19 mouse cellular contexts compared by ENCODE assay signal in genomic region chr5:37190378-37190777, GRCm38 (mm10). TPM values are rescaled to one million over a fixed set of nuclear protein-coding genes. Genes with fewer than 3 reads are reported as not detected.
DNase-seq lines count a peak whose midpoint lies in the region; ATAC-seq and TF ChIP-seq lines count a peak whose summit lies in the region.
"Had no signal": no experiment of that assay in that cellular context is flagged by ENCODE, and none has a peak within 500 bp of the region (broad histone marks: within the 10 kb centered on the region; RNA-seq: fewer than 3 reads in every experiment).

No protein-coding gene starts in this region.

- H3K9ac ChIP-seq in forebrain, postnatal 0 days: no peak overlapping the region
- no peak overlapping the region for H3K9ac ChIP-seq in forebrain, embryonic 15.5 days (replicated peaks)
- no peak overlapping the region for H3K9ac ChIP-seq in midbrain, embryonic 15.5 days
- H3K9ac ChIP-seq: embryonic facial prominence, embryonic 13.5 days; forebrain, embryonic 12.5 days; heart, embryonic 13.5 days; hindbrain, embryonic 12.5 days had no signal

- H3K4me1 ChIP-seq in forebrain, postnatal 0 days (ENCODE audit: insufficient read depth): no peaks in the 10 kb centered on the region
- no peaks in the 10 kb centered on the region for H3K4me1 ChIP-seq in forebrain, embryonic 15.5 days
- H3K4me1 ChIP-seq in cerebellum, adult 2 months (ENCODE audit: control insufficient read depth, insufficient read depth, low read length): peaks cover 7% of the 10 kb centered on the region; the same call in 1 of the 2 replicates
- H3K4me1 ChIP-seq in midbrain, embryonic 15.5 days: no peaks in the 10 kb centered on the region
- H3K4me1 ChIP-seq: embryonic facial prominence, embryonic 13.5 days; forebrain, embryonic 12.5 days; heart, embryonic 13.5 days; hindbrain, embryonic 12.5 days had no signal

- no peak for TF ChIP-seq CTCF in forebrain, postnatal 0 days (IDR thresholded peaks at IDR 0.05; ENCODE audit: low read depth)
- no peak for TF ChIP-seq CTCF in cerebellum, adult 2 months (IDR thresholded peaks at IDR 0.05; ENCODE audit: borderline replicate concordance, insufficient read depth, low read depth, low read length)

- no peaks in the 10 kb centered on the region for H3K9me3 ChIP-seq in forebrain, postnatal 0 days (ENCODE audit: low read length)
- H3K9me3 ChIP-seq in forebrain, embryonic 15.5 days: no peaks in the 10 kb centered on the region
- no peaks in the 10 kb centered on the region for H3K9me3 ChIP-seq in midbrain, embryonic 15.5 days
- H3K9me3 ChIP-seq: embryonic facial prominence, embryonic 13.5 days; forebrain, embryonic 12.5 days; heart, embryonic 13.5 days; hindbrain, embryonic 12.5 days had no signal

- H3K27me3 ChIP-seq in forebrain, postnatal 0 days (ENCODE audit: insufficient read depth, low read length): no peaks in the 10 kb centered on the region
- H3K27me3 ChIP-seq in forebrain, embryonic 15.5 days: no peaks in the 10 kb centered on the region
- no peaks in the 10 kb centered on the region for H3K27me3 ChIP-seq in cerebellum, adult 2 months (ENCODE audit: control insufficient read depth, insufficient read depth, low read length)
- no peaks in the 10 kb centered on the region for H3K27me3 ChIP-seq in midbrain, embryonic 15.5 days (replicated peaks)
- H3K27me3 ChIP-seq: forebrain, embryonic 12.5 days; hindbrain, embryonic 12.5 days had no signal

- H3K4me3 ChIP-seq in forebrain, postnatal 0 days (ENCODE audit: low read depth, low read length): no peak overlapping the region
- H3K4me3 ChIP-seq in forebrain, embryonic 15.5 days: no peak overlapping the region
- no peak overlapping the region for H3K4me3 ChIP-seq in cerebellum, adult 2 months (replicated peaks; ENCODE audit: insufficient read depth, low read depth, low read length)
- H3K4me3 ChIP-seq in midbrain, embryonic 15.5 days: no peak overlapping the region
- H3K4me3 ChIP-seq: embryonic facial prominence, embryonic 13.5 days; forebrain, embryonic 12.5 days; heart, embryonic 13.5 days; hindbrain, embryonic 12.5 days had no signal

- H3K36me3 ChIP-seq in forebrain, postnatal 0 days (ENCODE audit: insufficient read depth): no peaks in the 10 kb centered on the region; the same call in 1 of the 2 replicates
- no peaks in the 10 kb centered on the region for H3K36me3 ChIP-seq in forebrain, embryonic 15.5 days
- no peaks in the 10 kb centered on the region for H3K36me3 ChIP-seq in midbrain, embryonic 15.5 days (replicated peaks)
- H3K36me3 ChIP-seq: embryonic facial prominence, embryonic 13.5 days; forebrain, embryonic 12.5 days; heart, embryonic 13.5 days; hindbrain, embryonic 12.5 days had no signal

- TF ChIP-seq POLR2A in cerebellum, adult 2 months (IDR thresholded peaks at IDR 0.05; ENCODE audit: borderline replicate concordance, insufficient read depth, low read length): no peak

- H3K4me2 ChIP-seq in forebrain, postnatal 0 days (ENCODE audit: low read depth): no peak overlapping the region
- H3K4me2 ChIP-seq in forebrain, embryonic 15.5 days (replicated peaks): no peak overlapping the region
- no peak overlapping the region for H3K4me2 ChIP-seq in midbrain, embryonic 15.5 days
- H3K4me2 ChIP-seq: embryonic facial prominence, embryonic 13.5 days; forebrain, embryonic 12.5 days; heart, embryonic 13.5 days; hindbrain, embryonic 12.5 days had no signal

- WGBS in forebrain, postnatal 0 days: 88% methylated on average over 5 of the region's 5 CpGs
- WGBS in forebrain, embryonic 15.5 days: 77% methylated on average over 5 of the region's 5 CpGs
- WGBS in cerebellum, adult 2 months: 13% methylated on average over 5 of the region's 5 CpGs
- WGBS in midbrain, embryonic 15.5 days: 81% methylated on average over 5 of the region's 5 CpGs

- no peak overlapping the region for H3K27ac ChIP-seq in forebrain, postnatal 0 days (ENCODE audit: low read depth, low read length)
- no peak overlapping the region for H3K27ac ChIP-seq in forebrain, embryonic 15.5 days (replicated peaks)
- H3K27ac ChIP-seq in cerebellum, adult 2 months (ENCODE audit: insufficient read depth, low read length): no peak overlapping the region
- no peak overlapping the region for H3K27ac ChIP-seq in midbrain, embryonic 15.5 days
- H3K27ac ChIP-seq: embryonic facial prominence, embryonic 13.5 days; forebrain, embryonic 12.5 days; heart, embryonic 13.5 days; hindbrain, embryonic 12.5 days; hindbrain, postnatal 0 days had no signal

- no peak for DNase-seq in forebrain, postnatal 0 days
- DNase-seq in cerebellum, adult 2 months: peak; percentile 46 to 65
- peak; percentile 70 to 81 for DNase-seq in cerebellum, postnatal 10 days
- no peak for DNase-seq in heart, postnatal 10 days
- no peak for DNase-seq in frontal cortex, adult 2 months (ENCODE audit: extremely low spot score in 1 of 2, low spot score in 1 of 2)
- DNase-seq: adrenal gland, postnatal 14 days; gastrocnemius, postnatal 36 days; heart, adult 11 months; heart, postnatal 4 days; kidney, adult 11 months had no signal

- intact Hi-C loops in heart, postnatal 10 days (cut with DNase I): no loop called here

- peak; percentile 32; the same call in 1 of the 2 replicates for ATAC-seq in forebrain, postnatal 0 days
- no peak for ATAC-seq in forebrain, embryonic 15.5 days (replicated peaks)
- no peak for ATAC-seq in midbrain, embryonic 15.5 days (replicated peaks)
- ATAC-seq: activated CD4-positive, CD25-positive, alpha-beta regulatory T cell, adult 4 months; hindbrain, postnatal 0 days; Patski had no signal

RNA-seq across cellular contexts. Expression of gene Crmp1, which starts 51.4 kb away (rescaled TPM):
- 965 and 1,074 TPM in 2 replicates for total RNA-seq in forebrain, postnatal 0 days (2014; rRNA removed)
- 1,043 and 1,136 TPM in 2 replicates for polyA plus RNA-seq in forebrain, postnatal 0 days (2015; fragmentation: Nextera tagmentation; extraction: Ambion mirVana)
- polyA plus RNA-seq in forebrain, embryonic 15.5 days (2015; fragmentation: Nextera tagmentation; extraction: Ambion mirVana): 790 and 813 TPM in 2 replicates
- polyA plus RNA-seq in cerebellum, adult 2 months (2012; rRNA removed): 207 and 227 TPM in 2 replicates
- total RNA-seq in heart, postnatal 10 days (2021): 1 to 10 TPM; 7.3 to 7.8 TPM
- polyA plus RNA-seq in midbrain, embryonic 15.5 days (2015; fragmentation: Nextera tagmentation; extraction: Ambion mirVana): 945 and 977 TPM in 2 replicates
- 289 and 299 TPM in 2 replicates for polyA plus RNA-seq in frontal cortex, adult 2 months (2012; rRNA removed)

Comparison
In these comparisons a context has a peak if more than half of its experiments do, and no peak if none do; other contexts are left out.
1. DNase-seq: peak in cerebellum, adult 2 months (2 of 2) and cerebellum, postnatal 10 days (2 of 2); none in forebrain, postnatal 0 days (single experiment), heart, postnatal 10 days (0 of 2) and frontal cortex, adult 2 months (0 of 2).